Mouse (Mus musculus): ENCODE measurements at regions not wholly inside any gene's neighbourhood (a gene's known extent, or its start where the extent isn't known, plus 50 kb on each side); places are given as distances from the start of the nearest gene placed in this dataset.
A peak's percentile ranks its signal among the peaks of the same experiment; 100 is the strongest.

DNA sequence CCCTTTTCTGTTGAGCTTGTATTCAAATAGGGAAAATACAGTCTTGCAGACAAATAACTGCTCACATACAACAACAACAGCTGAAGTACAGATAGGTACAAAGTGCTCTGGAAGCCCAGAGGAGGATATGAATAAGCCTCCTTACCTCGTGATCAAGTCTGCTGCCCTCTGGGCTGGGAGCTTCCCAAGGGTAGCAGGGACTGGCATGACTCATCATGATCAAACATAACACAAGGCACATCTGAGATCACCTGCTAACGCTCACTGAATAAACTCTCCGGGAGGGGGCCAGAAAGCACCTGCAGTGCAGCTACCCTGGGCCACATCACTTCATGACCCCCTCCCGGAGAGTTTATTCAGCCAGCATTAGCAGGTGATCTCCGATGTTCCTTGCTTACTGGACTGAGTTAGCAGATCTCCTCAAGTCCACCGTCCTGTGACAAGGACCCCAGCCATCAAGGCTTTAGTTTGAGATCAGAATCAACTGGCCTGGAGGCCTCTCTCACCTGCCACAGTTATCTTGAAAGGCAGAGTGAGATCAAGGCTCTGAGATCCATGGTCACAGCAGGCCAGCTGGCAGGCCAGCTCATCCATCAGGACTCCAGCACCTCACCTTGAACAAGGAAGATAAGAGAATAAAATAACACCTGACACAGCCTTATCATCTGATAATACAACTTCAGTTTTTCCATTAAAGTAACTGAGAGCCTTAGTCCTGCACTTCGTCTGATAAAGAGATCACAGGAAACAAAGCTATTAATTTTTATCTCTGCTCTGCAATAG lies 79.6 kb upstream of the Lpp start:
- H3K27ac ChIP-seq: no peak overlapping the region
- no peaks in the 10 kb centered on the region for H3K27me3 ChIP-seq (ENCODE audit: control insufficient read depth, insufficient read depth, low read length)
- no peak for TF ChIP-seq EP300 (IDR thresholded peaks at IDR 0.05; ENCODE audit: low read depth)
- no peak for TF ChIP-seq CTCF (IDR thresholded peaks at IDR 0.05; ENCODE audit: low read depth)
- no peak overlapping the region for H3K4me3 ChIP-seq (ENCODE audit: insufficient read depth in 1 of 2, low read depth in 2 of 2, low read length in 2 of 2)
- H3K36me3 ChIP-seq (replicated peaks; ENCODE audit: control insufficient read depth, insufficient read depth, low read depth): no peaks in the 10 kb centered on the region
- 46% methylated on average over 7 of the region's 7 CpGs for WGBS (ENCODE audit: insufficient replicate concordance)
- DNase-seq (ENCODE audit: low read depth in 3 of 3, low spot score in 3 of 3): no peak
- H3K4me2 ChIP-seq (ENCODE audit: low read depth): no peak overlapping the region
- no peak for ATAC-seq (ENCODE audit: insufficient read depth)
- no peaks in the 10 kb centered on the region for H3K4me1 ChIP-seq (replicated peaks; ENCODE audit: control insufficient read depth in 2 of 2, insufficient read depth in 2 of 2, low read length in 1 of 2)
- no peaks in the 10 kb centered on the region for H3K9me3 ChIP-seq (ENCODE audit: control insufficient read depth, low read length)
- H3K9ac ChIP-seq (replicated peaks): no peak overlapping the region

DNA sequence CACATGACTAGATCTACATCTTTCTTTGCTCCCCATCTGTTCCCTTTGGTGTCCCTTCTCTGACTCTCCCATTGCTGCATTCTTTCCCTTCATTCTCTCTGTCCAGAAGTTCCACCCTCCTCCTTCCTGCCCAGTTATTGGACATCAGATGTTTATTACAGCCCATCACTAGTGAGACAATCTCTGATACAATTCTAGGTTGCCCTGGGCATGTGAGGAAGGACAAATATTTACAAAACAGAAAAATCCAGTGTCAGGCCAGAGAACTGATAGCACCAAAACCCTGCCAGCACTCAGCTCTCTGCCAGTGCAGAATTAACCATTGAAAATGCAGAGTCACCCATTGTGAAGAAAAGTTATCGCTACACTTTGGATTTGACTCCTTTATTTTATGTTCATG lies 87.9 kb upstream of the Lpp start:
- no peaks in the 10 kb centered on the region for H3K9me3 ChIP-seq (ENCODE audit: control insufficient read depth, low read length)
- ATAC-seq (ENCODE audit: insufficient read depth) (no peak), DNase-seq (ENCODE audit: low read depth in 3 of 3, low spot score in 3 of 3) (no peak)
- H3K27ac ChIP-seq: no peak overlapping the region
- H3K36me3 ChIP-seq (replicated peaks; ENCODE audit: control insufficient read depth, insufficient read depth, low read depth): no peaks in the 10 kb centered on the region
- TF ChIP-seq CTCF (IDR thresholded peaks at IDR 0.05; ENCODE audit: low read depth): no peak
- TF ChIP-seq EP300 (IDR thresholded peaks at IDR 0.05; ENCODE audit: low read depth): no peak
- H3K4me3 ChIP-seq (ENCODE audit: insufficient read depth in 1 of 2, low read depth in 2 of 2, low read length in 2 of 2): no peak overlapping the region
- 74% methylated on average over 1 of the region's 1 CpGs for WGBS (ENCODE audit: insufficient replicate concordance)
- no peak overlapping the region for H3K4me2 ChIP-seq (ENCODE audit: low read depth)
- H3K27me3 ChIP-seq (ENCODE audit: control insufficient read depth, insufficient read depth, low read length): no peaks in the 10 kb centered on the region
- no peak overlapping the region for H3K9ac ChIP-seq (replicated peaks)
- H3K4me1 ChIP-seq (replicated peaks; ENCODE audit: control insufficient read depth in 2 of 2, insufficient read depth in 2 of 2, low read length in 1 of 2): no peaks in the 10 kb centered on the region

DNA sequence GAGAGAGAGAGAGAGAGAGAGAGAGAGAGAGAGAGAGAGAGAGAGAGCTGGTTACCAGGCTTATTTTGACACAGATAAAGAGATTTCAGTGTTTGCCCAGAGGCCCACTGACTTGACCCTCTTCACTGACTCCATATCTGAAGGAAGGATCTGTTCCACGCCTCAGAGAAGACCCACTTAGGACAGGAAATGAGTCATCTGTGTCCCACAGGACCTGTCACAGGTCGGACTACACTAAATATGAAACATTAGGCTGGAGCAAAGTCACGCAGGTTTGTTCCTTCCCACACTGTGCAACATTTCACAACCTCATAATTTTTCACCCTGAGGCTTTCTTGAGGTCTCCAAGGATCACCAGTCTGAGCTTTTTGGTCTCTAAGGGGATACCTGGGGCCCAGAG lies 96.5 kb upstream of the Lpp start:
- H3K9me3 ChIP-seq (ENCODE audit: control insufficient read depth, low read length): no peaks in the 10 kb centered on the region
- no peak overlapping the region for H3K4me2 ChIP-seq (ENCODE audit: low read depth)
- no peak for ATAC-seq (ENCODE audit: insufficient read depth)
- no peak overlapping the region for H3K27ac ChIP-seq
- H3K4me3 ChIP-seq (ENCODE audit: insufficient read depth in 1 of 2, low read depth in 2 of 2, low read length in 2 of 2): no peak overlapping the region
- no peaks in the 10 kb centered on the region for H3K4me1 ChIP-seq (replicated peaks; ENCODE audit: control insufficient read depth in 2 of 2, insufficient read depth in 2 of 2, low read length in 1 of 2)
- 18% methylated on average over 3 of the region's 3 CpGs for WGBS (ENCODE audit: insufficient replicate concordance)
- no peaks in the 10 kb centered on the region for H3K27me3 ChIP-seq (ENCODE audit: control insufficient read depth, insufficient read depth, low read length)
- H3K9ac ChIP-seq (replicated peaks): no peak overlapping the region
- DNase-seq (ENCODE audit: low read depth in 3 of 3, low spot score in 3 of 3): no peak
- TF ChIP-seq EP300 (IDR thresholded peaks at IDR 0.05; ENCODE audit: low read depth) (no peak), CTCF (IDR thresholded peaks at IDR 0.05; ENCODE audit: low read depth) (no peak)
- no peaks in the 10 kb centered on the region for H3K36me3 ChIP-seq (replicated peaks; ENCODE audit: control insufficient read depth, insufficient read depth, low read depth)

DNA sequence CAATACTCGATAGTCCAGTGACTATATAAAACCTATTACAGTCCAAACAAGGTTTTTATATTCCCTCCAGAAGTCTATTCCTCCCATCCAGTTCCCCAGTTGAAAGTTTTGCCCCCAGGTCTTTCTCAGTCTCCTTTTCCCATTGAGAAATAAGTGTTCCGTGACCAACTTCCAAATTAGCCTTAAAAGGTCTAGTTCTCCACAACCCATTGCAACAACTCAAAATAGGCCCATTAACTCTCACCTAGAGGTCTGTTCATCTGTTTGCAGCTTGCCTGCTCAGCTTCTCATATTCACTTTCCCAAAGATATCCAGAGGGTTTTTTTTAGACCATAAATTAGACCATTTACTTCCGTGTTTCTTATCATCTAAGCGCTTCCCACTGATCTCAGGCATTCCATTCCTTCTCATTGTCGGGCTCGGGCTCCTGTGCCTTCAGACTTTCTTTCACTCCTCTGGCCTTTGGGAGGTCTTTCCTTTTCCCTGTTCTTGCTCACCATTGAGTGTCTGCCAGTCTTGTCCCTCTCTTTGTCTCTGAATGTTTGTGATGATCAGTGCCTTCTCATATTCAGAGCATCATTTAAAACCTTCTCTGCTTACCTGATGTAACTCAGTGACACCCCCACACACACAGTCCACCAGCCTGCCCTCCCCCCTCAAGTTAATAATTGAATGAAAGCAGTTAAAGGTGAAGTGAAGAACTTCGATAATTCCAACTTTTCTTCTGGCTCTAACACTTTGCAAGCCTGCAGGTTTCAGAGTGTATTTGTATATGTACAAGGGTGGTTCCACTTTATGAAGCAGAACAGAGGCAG lies 97.5 kb upstream of the Lpp start:
- Histone ChIP-seq H3K4me3 (ENCODE audit: insufficient read depth in 1 of 2, low read depth in 2 of 2, low read length in 2 of 2) (no peak overlapping the region), H3K9ac (replicated peaks) (no peak overlapping the region), H3K4me1 (replicated peaks; ENCODE audit: control insufficient read depth in 2 of 2, insufficient read depth in 2 of 2, low read length in 1 of 2) (no peaks in the 10 kb centered on the region), H3K27ac (no peak overlapping the region), H3K9me3 (ENCODE audit: control insufficient read depth, low read length) (no peaks in the 10 kb centered on the region), H3K36me3 (replicated peaks; ENCODE audit: control insufficient read depth, insufficient read depth, low read depth) (no peaks in the 10 kb centered on the region), H3K4me2 (ENCODE audit: low read depth) (peak overlapping the region; percentile 31), H3K27me3 (ENCODE audit: control insufficient read depth, insufficient read depth, low read length) (no peaks in the 10 kb centered on the region)
- TF ChIP-seq CTCF (IDR thresholded peaks at IDR 0.05; ENCODE audit: low read depth) (no peak), EP300 (IDR thresholded peaks at IDR 0.05; ENCODE audit: low read depth) (no peak)
- 54% methylated on average over 7 of the region's 7 CpGs for WGBS (ENCODE audit: insufficient replicate concordance)
- peak in 2 of 3 experiments; percentile 7 to 9 for DNase-seq (ENCODE audit: low read depth in 3 of 3, low spot score in 3 of 3)
- no peak for ATAC-seq (ENCODE audit: insufficient read depth)

DNA sequence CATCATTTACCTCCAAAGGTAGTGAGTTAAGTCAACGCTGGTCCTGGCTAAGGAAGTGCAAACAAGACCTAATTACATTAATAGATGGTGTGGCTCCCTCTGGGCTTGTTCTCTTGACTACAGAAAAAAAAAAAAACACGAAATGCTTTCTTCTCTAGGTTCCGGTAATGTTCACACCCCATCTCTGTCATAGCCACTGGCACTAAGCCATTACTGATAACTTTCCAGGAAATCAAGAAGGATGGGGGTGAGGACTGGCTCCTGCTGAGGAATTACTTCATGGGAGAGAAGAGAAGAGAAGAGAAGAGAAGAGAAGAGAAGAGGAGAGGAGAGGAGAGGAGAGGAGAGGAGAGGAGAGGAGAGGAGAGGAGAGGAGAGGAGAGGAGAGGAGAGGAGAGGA lies 109.1 kb upstream of the Lpp start:
- no peaks in the 10 kb centered on the region; a peak in 1 of 4 replicates for H3K4me1 ChIP-seq (replicated peaks; ENCODE audit: control insufficient read depth in 2 of 2, insufficient read depth in 2 of 2, low read length in 1 of 2)
- TF ChIP-seq EP300 (IDR thresholded peaks at IDR 0.05; ENCODE audit: low read depth): no peak
- 35% methylated on average over 3 of the region's 3 CpGs for WGBS (ENCODE audit: insufficient replicate concordance)
- H3K9ac ChIP-seq (replicated peaks): no peak overlapping the region
- no peaks in the 10 kb centered on the region for H3K36me3 ChIP-seq (replicated peaks; ENCODE audit: control insufficient read depth, insufficient read depth, low read depth)
- ATAC-seq (ENCODE audit: insufficient read depth) (no peak), DNase-seq (ENCODE audit: low read depth in 3 of 3, low spot score in 3 of 3) (no peak)
- no peaks in the 10 kb centered on the region for H3K9me3 ChIP-seq (ENCODE audit: control insufficient read depth, low read length)
- H3K4me2 ChIP-seq (ENCODE audit: low read depth): no peak overlapping the region
- no peaks in the 10 kb centered on the region for H3K27me3 ChIP-seq (ENCODE audit: control insufficient read depth, insufficient read depth, low read length)
- no peak overlapping the region for H3K27ac ChIP-seq
- H3K4me3 ChIP-seq (ENCODE audit: insufficient read depth in 1 of 2, low read depth in 2 of 2, low read length in 2 of 2): no peak overlapping the region

All from liver, embryonic 14.5 days (tissue).